Mouse (Mus musculus): ENCODE data around the gene 4930402F06Rik. TPM values are rescaled to one million over a fixed set of nuclear protein-coding genes. Genes with fewer than 3 reads are reported as not detected.

4930402F06Rik gene
- polyA plus RNA-seq, 1 experiment from 2014 or later: not detected

- WGBS: 46% methylated on average over 6 of the region's 6 CpGs
- no peaks in the 10 kb centered on the region for H3K36me3 ChIP-seq (ENCODE audit: control insufficient read depth, insufficient read depth, low read length)
Observed at GRCm38 (mm10) chr2:35338707-35339106, 58.3 kb downstream of the 4930402F06Rik start.

GRCm38 (mm10) chr2:35338036-35338435 lies 58.9 kb downstream of the 4930402F06Rik start:
- WGBS: 56% methylated on average over 1 of the region's 1 CpGs
- Histone ChIP-seq H3K9me3 (replicated peaks; ENCODE audit: control insufficient read depth, low read length) (no peaks in the 10 kb centered on the region), H3K4me3 (replicated peaks; ENCODE audit: low read length) (no peak overlapping the region), H3K9ac (ENCODE audit: low read length) (no peak overlapping the region), H3K36me3 (ENCODE audit: control insufficient read depth, insufficient read depth, low read length) (no peaks in the 10 kb centered on the region), H3K27me3 (ENCODE audit: control insufficient read depth, insufficient read depth, low read length) (no peaks in the 10 kb centered on the region), H3K4me1 (ENCODE audit: control insufficient read depth, insufficient read depth, low read length) (peaks cover 27% of the 10 kb centered on the region), H3K27ac (ENCODE audit: low read length) (peak overlapping the region; percentile 65; the same call in 1 of the 2 replicates), H3K4me2 (ENCODE audit: low read depth, low read length) (no peak overlapping the region)
- no peak for ATAC-seq (ENCODE audit: insufficient read depth, low FRiP score)

More at GRCm38 (mm10) chr2:35338707-35339106, 58.3 kb downstream of the 4930402F06Rik start:
- H3K4me2 ChIP-seq (ENCODE audit: low read depth, low read length): no peak overlapping the region
- H3K4me1 ChIP-seq (ENCODE audit: control insufficient read depth, insufficient read depth, low read length): peaks cover 27% of the 10 kb centered on the region
- no peak for ATAC-seq (ENCODE audit: insufficient read depth, low FRiP score)
- no peaks in the 10 kb centered on the region for H3K9me3 ChIP-seq (replicated peaks; ENCODE audit: control insufficient read depth, low read length)
- H3K27ac ChIP-seq (ENCODE audit: low read length): peak overlapping the region; percentile 65
- no peak overlapping the region for H3K9ac ChIP-seq (ENCODE audit: low read length)
- H3K27me3 ChIP-seq (ENCODE audit: control insufficient read depth, insufficient read depth, low read length): no peaks in the 10 kb centered on the region
- no peak overlapping the region for H3K4me3 ChIP-seq (replicated peaks; ENCODE audit: low read length)

- Histone ChIP-seq H3K4me1 (ENCODE audit: control insufficient read depth, insufficient read depth, low read length) (peaks cover 27% of the 10 kb centered on the region), H3K4me2 (ENCODE audit: low read depth, low read length) (peak overlapping the region; percentile 96), H3K27ac (ENCODE audit: low read length) (peak overlapping the region; percentile 94), H3K36me3 (ENCODE audit: control insufficient read depth, insufficient read depth, low read length) (no peaks in the 10 kb centered on the region), H3K4me3 (replicated peaks; ENCODE audit: low read length) (peak overlapping the region; percentile 84), H3K9ac (ENCODE audit: low read length) (peak overlapping the region; percentile 93), H3K27me3 (ENCODE audit: control insufficient read depth, insufficient read depth, low read length) (no peaks in the 10 kb centered on the region), H3K9me3 (replicated peaks; ENCODE audit: control insufficient read depth, low read length) (no peaks in the 10 kb centered on the region)
- 46% methylated on average over 10 of the region's 10 CpGs for WGBS
- no peak for ATAC-seq (ENCODE audit: insufficient read depth, low FRiP score)
Observed at GRCm38 (mm10) chr2:35337419-35337818, 59.6 kb downstream of the 4930402F06Rik start.

GRCm38 (mm10) chr2:35336388-35337280 lies 60.3 kb downstream of the 4930402F06Rik start, which contains the start of gene Stom:
Stom (minus strand) TSS chr2:35336976.
- Histone ChIP-seq H3K9ac (ENCODE audit: low read length) (peak within 1 kb of the TSS; percentile 93), H3K27me3 (ENCODE audit: control insufficient read depth, insufficient read depth, low read length) (no peaks in the 10 kb centered on the region), H3K27ac (ENCODE audit: low read length) (peak within 1 kb of the TSS; percentile 94), H3K4me3 (replicated peaks; ENCODE audit: low read length) (peak within 1 kb of the TSS; percentile 84), H3K4me2 (ENCODE audit: low read depth, low read length) (peak within 1 kb of the TSS; percentile 96), H3K4me1 (ENCODE audit: control insufficient read depth, insufficient read depth, low read length) (peaks cover 27% of the 10 kb centered on the region), H3K9me3 (replicated peaks; ENCODE audit: control insufficient read depth, low read length) (no peaks in the 10 kb centered on the region), H3K36me3 (ENCODE audit: control insufficient read depth, insufficient read depth, low read length) (no peaks in the 10 kb centered on the region)
- WGBS: under 1% methylated on average over 45 of the region's 45 CpGs
- ATAC-seq (ENCODE audit: insufficient read depth, low FRiP score): peak; percentile 97

GRCm38 (mm10) chr2:35335620-35336019 lies 61.4 kb downstream of the 4930402F06Rik start:
- Histone ChIP-seq H3K4me3 (replicated peaks; ENCODE audit: low read length) (peak overlapping the region; percentile 84), H3K27ac (ENCODE audit: low read length) (peak overlapping the region; percentile 94), H3K27me3 (ENCODE audit: control insufficient read depth, insufficient read depth, low read length) (no peaks in the 10 kb centered on the region), H3K4me2 (ENCODE audit: low read depth, low read length) (peak overlapping the region; percentile 96), H3K9me3 (replicated peaks; ENCODE audit: control insufficient read depth, low read length) (no peaks in the 10 kb centered on the region), H3K4me1 (ENCODE audit: control insufficient read depth, insufficient read depth, low read length) (peaks cover 27% of the 10 kb centered on the region), H3K9ac (ENCODE audit: low read length) (peak overlapping the region; percentile 93), H3K36me3 (ENCODE audit: control insufficient read depth, insufficient read depth, low read length) (no peaks in the 10 kb centered on the region)
- WGBS: 11% methylated on average over 7 of the region's 7 CpGs
- ATAC-seq (ENCODE audit: insufficient read depth, low FRiP score): no peak

- Histone ChIP-seq H3K36me3 (ENCODE audit: control insufficient read depth, insufficient read depth, low read length) (no peaks in the 10 kb centered on the region), H3K27me3 (ENCODE audit: control insufficient read depth, insufficient read depth, low read length) (no peaks in the 10 kb centered on the region), H3K4me1 (ENCODE audit: control insufficient read depth, insufficient read depth, low read length) (peaks cover 25% of the 10 kb centered on the region), H3K9ac (ENCODE audit: low read length) (no peak overlapping the region), H3K27ac (ENCODE audit: low read length) (no peak overlapping the region), H3K4me2 (ENCODE audit: low read depth, low read length) (no peak overlapping the region), H3K9me3 (replicated peaks; ENCODE audit: control insufficient read depth, low read length) (no peaks in the 10 kb centered on the region), H3K4me3 (replicated peaks; ENCODE audit: low read length) (no peak overlapping the region)
- no peak for ATAC-seq (ENCODE audit: insufficient read depth, low FRiP score)
Observed at GRCm38 (mm10) chr2:35333670-35334069, 63.3 kb downstream of the 4930402F06Rik start.

- ATAC-seq (ENCODE audit: insufficient read depth, low FRiP score): no peak
- Histone ChIP-seq H3K9ac (ENCODE audit: low read length) (no peak overlapping the region), H3K4me2 (ENCODE audit: low read depth, low read length) (no peak overlapping the region), H3K27me3 (ENCODE audit: control insufficient read depth, insufficient read depth, low read length) (no peaks in the 10 kb centered on the region), H3K4me3 (replicated peaks; ENCODE audit: low read length) (no peak overlapping the region), H3K9me3 (replicated peaks; ENCODE audit: control insufficient read depth, low read length) (no peaks in the 10 kb centered on the region), H3K4me1 (ENCODE audit: control insufficient read depth, insufficient read depth, low read length) (peaks cover 22% of the 10 kb centered on the region), H3K36me3 (ENCODE audit: control insufficient read depth, insufficient read depth, low read length) (no peaks in the 10 kb centered on the region), H3K27ac (ENCODE audit: low read length) (no peak overlapping the region)
- WGBS: 67% methylated on average over 2 of the region's 2 CpGs
Observed at GRCm38 (mm10) chr2:35331205-35331604, 65.8 kb downstream of the 4930402F06Rik start.

- H3K4me3 ChIP-seq (replicated peaks; ENCODE audit: low read length): no peak overlapping the region
- WGBS: 87% methylated on average over 2 of the region's 2 CpGs
- H3K9me3 ChIP-seq (replicated peaks; ENCODE audit: control insufficient read depth, low read length): no peaks in the 10 kb centered on the region
- H3K36me3 ChIP-seq (ENCODE audit: control insufficient read depth, insufficient read depth, low read length): no peaks in the 10 kb centered on the region
- no peak overlapping the region for H3K9ac ChIP-seq (ENCODE audit: low read length)
- H3K4me2 ChIP-seq (ENCODE audit: low read depth, low read length): no peak overlapping the region
- no peaks in the 10 kb centered on the region for H3K27me3 ChIP-seq (ENCODE audit: control insufficient read depth, insufficient read depth, low read length)
- ATAC-seq (ENCODE audit: insufficient read depth, low FRiP score): no peak
- no peak overlapping the region for H3K27ac ChIP-seq (ENCODE audit: low read length)
- H3K4me1 ChIP-seq (ENCODE audit: control insufficient read depth, insufficient read depth, low read length): peaks cover 8% of the 10 kb centered on the region
Observed at GRCm38 (mm10) chr2:35329061-35329460, 67.9 kb downstream of the 4930402F06Rik start.

GRCm38 (mm10) chr2:35328064-35328792 lies 68.7 kb downstream of the 4930402F06Rik start:
- ATAC-seq (ENCODE audit: insufficient read depth, low FRiP score): no peak

More at GRCm38 (mm10) chr2:35328064-35328792, 68.7 kb downstream of the 4930402F06Rik start:
- H3K36me3 ChIP-seq (ENCODE audit: control insufficient read depth, insufficient read depth, low read length): no peaks in the 10 kb centered on the region
- no peaks in the 10 kb centered on the region for H3K9me3 ChIP-seq (replicated peaks; ENCODE audit: control insufficient read depth, low read length)
- H3K9ac ChIP-seq (ENCODE audit: low read length): 0 out of 2 replicates have a peak overlapping the region, but pooled peaks have one; percentile 5
- H3K4me3 ChIP-seq (replicated peaks; ENCODE audit: low read length): no peak overlapping the region
- H3K27ac ChIP-seq (ENCODE audit: low read length): peak overlapping the region; percentile 12; the same call in 1 of the 2 replicates
- peaks cover 7% of the 10 kb centered on the region; the same call in 1 of the 2 replicates for H3K4me1 ChIP-seq (ENCODE audit: control insufficient read depth, insufficient read depth, low read length)
- H3K27me3 ChIP-seq (ENCODE audit: control insufficient read depth, insufficient read depth, low read length): no peaks in the 10 kb centered on the region
- WGBS: 39% methylated on average over 11 of the region's 11 CpGs
- no peak overlapping the region for H3K4me2 ChIP-seq (ENCODE audit: low read depth, low read length)
